Mouse (Mus musculus) ES-Bruce4 (cell line): ENCODE results near the gene 4933428G20Rik.

Experiments
- CTCF ChIP-seq: IDR thresholded peaks from one replicate; pipeline ENCODE4 v1.8.1; 2011; ENCODE audit warnings: low read depth, low read length
- EP300 ChIP-seq: IDR thresholded peaks from 2 replicates; pipeline ENCODE4 v1.6.1; 2011; ENCODE audit warnings: low read depth, low read length; ENCODE audit not compliant: insufficient read depth
- POLR2A ChIP-seq: IDR thresholded peaks from one replicate; pipeline ENCODE4 v1.8.1; 2011; ENCODE audit warnings: low read length; ENCODE audit not compliant: insufficient read depth

DNA sequence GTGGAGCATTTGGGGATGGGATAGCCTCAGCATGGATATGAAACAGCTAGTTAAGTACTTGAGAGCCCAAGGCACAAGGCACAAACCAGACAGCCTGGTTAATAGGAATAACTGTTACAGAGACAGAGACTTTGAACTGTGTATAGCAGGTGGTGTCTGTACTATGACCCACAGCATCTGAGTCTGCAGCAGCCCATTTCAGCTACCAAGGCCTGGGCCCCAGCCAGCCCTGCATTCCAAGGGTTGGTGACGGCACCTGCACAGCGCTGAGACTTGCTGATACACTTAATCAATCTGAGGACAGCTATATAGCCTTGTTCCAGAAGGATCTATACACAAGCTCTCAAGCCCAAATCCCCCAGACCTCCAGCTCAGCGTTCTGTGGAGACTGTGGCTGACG is 2.6 kb downstream of the 4933428G20Rik start:
- TF ChIP-seq CTCF (no peak), POLR2A (no peak), EP300 (no peak)
